Comparison of ENCODE assay signal across 26 mouse cellular contexts in the genomic region with DNA sequence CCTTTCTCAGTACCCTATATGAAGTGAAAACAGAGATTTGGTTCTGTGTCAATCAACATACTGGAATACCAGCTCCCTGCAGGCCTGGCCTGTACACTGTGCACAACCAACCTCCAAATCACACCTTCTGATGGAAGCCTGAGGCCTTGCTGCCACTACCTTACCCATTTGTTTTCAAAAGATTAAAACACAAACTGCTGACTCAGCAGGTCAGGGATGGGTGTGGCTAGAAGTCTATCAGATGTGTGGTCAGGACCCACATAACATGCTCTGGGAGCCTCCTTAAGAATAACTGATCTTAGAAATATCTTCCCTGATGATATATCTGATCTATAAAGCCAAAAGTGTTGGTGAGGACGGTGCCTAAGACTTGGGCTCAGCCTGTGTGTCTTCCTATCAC.
DNase-seq lines count a peak whose midpoint lies in the region; ATAC-seq and TF ChIP-seq lines count a peak whose summit lies in the region.
"Had no signal": no experiment of that assay in that cellular context is flagged by ENCODE, and none has a peak within 500 bp of the region (broad histone marks: within the 10 kb centered on the region; RNA-seq: fewer than 3 reads in every experiment).

No protein-coding gene starts in this region.

- H3K4me1 ChIP-seq in forebrain, embryonic 11.5 days (replicated peaks; ENCODE audit: control insufficient read depth, insufficient read depth, low read length) = peaks cover 15% of the 10 kb centered on the region
- H3K4me1 ChIP-seq in forebrain, embryonic 16.5 days (replicated peaks; ENCODE audit: control insufficient read depth, insufficient read depth, low read length) = peaks cover 15% of the 10 kb centered on the region
- H3K4me1 ChIP-seq in CH12.LX (ENCODE audit: control insufficient read depth in 1 of 2, insufficient read depth in 2 of 2) (no peaks in the 10 kb centered on the region), MEL (ENCODE audit: control insufficient read depth in 1 of 2, insufficient read depth in 2 of 2, low read length in 2 of 2) (no peaks in the 10 kb centered on the region)
- H3K4me1 ChIP-seq: heart, embryonic 10.5 days; heart, embryonic 13.5 days had no signal

- H3K36me3 ChIP-seq in forebrain, embryonic 11.5 days (ENCODE audit: control insufficient read depth, insufficient read depth, low read length) = no peaks in the 10 kb centered on the region
- H3K36me3 ChIP-seq in forebrain, embryonic 16.5 days (ENCODE audit: control insufficient read depth, insufficient read depth) = no peaks in the 10 kb centered on the region
- no peaks in the 10 kb centered on the region for H3K36me3 ChIP-seq in CH12.LX (replicated peaks in 1 of 2; ENCODE audit: control insufficient read depth in 1 of 2, insufficient read depth in 1 of 2, low read length in 1 of 2)
- H3K36me3 ChIP-seq in MEL (ENCODE audit: control insufficient read depth in 1 of 2, insufficient read depth in 2 of 2, low read length in 2 of 2) = no peaks in the 10 kb centered on the region
- H3K36me3 ChIP-seq: embryonic facial prominence, embryonic 13.5 days; heart, embryonic 10.5 days; heart, embryonic 13.5 days; hindbrain, embryonic 12.5 days; hindbrain, embryonic 15.5 days had no signal

- H3K79me2 ChIP-seq in CH12.LX (replicated peaks; ENCODE audit: control insufficient read depth, extremely low read depth, insufficient read depth, poor library complexity, severe bottlenecking) = no peaks in the 10 kb centered on the region
- no peaks in the 10 kb centered on the region for H3K79me2 ChIP-seq in MEL (ENCODE audit: control insufficient read depth, insufficient read depth, low read length, poor library complexity)

- no peaks in the 10 kb centered on the region for H3K9me3 ChIP-seq in forebrain, embryonic 11.5 days (ENCODE audit: control insufficient read depth, low read length)
- H3K9me3 ChIP-seq in forebrain, embryonic 16.5 days (ENCODE audit: control insufficient read depth, low read length) = no peaks in the 10 kb centered on the region
- H3K9me3 ChIP-seq in CH12.LX (replicated peaks; ENCODE audit: low read length) (no peaks in the 10 kb centered on the region), MEL (replicated peaks; ENCODE audit: insufficient read depth, low read length) (no peaks in the 10 kb centered on the region)
- H3K9me3 ChIP-seq: embryonic facial prominence, embryonic 13.5 days; forebrain, embryonic 13.5 days; heart, embryonic 10.5 days; heart, embryonic 13.5 days; hindbrain, embryonic 12.5 days; hindbrain, embryonic 15.5 days had no signal

- TF ChIP-seq RAD21 in CH12.LX (IDR thresholded peaks at IDR 0.05; ENCODE audit: low read depth, low read length) (no peak), MEL (IDR thresholded peaks at IDR 0.05; ENCODE audit: low read depth, low read length) (no peak)

- H3K27ac ChIP-seq in forebrain, embryonic 11.5 days (ENCODE audit: low read depth, low read length) = no peak overlapping the region
- H3K27ac ChIP-seq in forebrain, embryonic 16.5 days (ENCODE audit: low read length) = no peak overlapping the region
- no peak overlapping the region for H3K27ac ChIP-seq in CH12.LX (ENCODE audit: insufficient read depth, low read depth)
- no peak overlapping the region for H3K27ac ChIP-seq in MEL (ENCODE audit: control insufficient read depth, low read depth, low read length)
- H3K27ac ChIP-seq: embryonic facial prominence, embryonic 13.5 days; forebrain, embryonic 13.5 days; gastrocnemius, adult 2 months; heart, adult 2 months; heart, embryonic 10.5 days; heart, embryonic 13.5 days; hindbrain, embryonic 12.5 days; hindbrain, embryonic 15.5 days had no signal

- no peak for TF ChIP-seq EP300 in CH12.LX (IDR thresholded peaks at IDR 0.05; ENCODE audit: low read length)
- no peak for TF ChIP-seq EP300 in MEL (IDR thresholded peaks at IDR 0.05; ENCODE audit: low read depth in 1 of 2, low read length in 2 of 2)

- no peak overlapping the region for H3K9ac ChIP-seq in forebrain, embryonic 11.5 days (ENCODE audit: low read length)
- H3K9ac ChIP-seq in forebrain, embryonic 16.5 days (replicated peaks; ENCODE audit: low read depth, low read length) = no peak overlapping the region
- H3K9ac ChIP-seq in CH12.LX (ENCODE audit: insufficient read depth, low read depth) (no peak overlapping the region), MEL (ENCODE audit: control insufficient read depth, low read depth, low read length, poor library complexity, severe bottlenecking) (no peak overlapping the region)
- H3K9ac ChIP-seq: embryonic facial prominence, embryonic 13.5 days; forebrain, embryonic 13.5 days; forebrain, postnatal 0 days; heart, embryonic 13.5 days; hindbrain, embryonic 12.5 days; hindbrain, embryonic 15.5 days had no signal

- DNase-seq in forebrain, embryonic 11.5 days (ENCODE audit: low spot score) = peak; percentile 15
- DNase-seq in CH12.LX (ENCODE audit: extremely low read depth) (no peak), MEL (ENCODE audit: low read depth, low spot score) (no peak)
- DNase-seq in gastrocnemius, postnatal 25 days = no peak
- DNase-seq in kidney, postnatal 4 days = no peak
- DNase-seq: adrenal gland, postnatal 10 days; B cell, adult 2 months; cerebellum, adult 11 months; cerebellum, adult 2 months; cerebellum, adult 9-11 months; cerebellum, postnatal 25 days; forebrain, postnatal 0 days; gastrocnemius, adult 2 months; gastrocnemius, postnatal 14 days; heart, adult 2 months; heart, postnatal 14 days; kidney, adult 2 months had no signal

- no peak for TF ChIP-seq CTCF in CH12.LX (conservative IDR thresholded peaks at IDR 0.05 in 1 of 2, IDR thresholded peaks at IDR 0.05 in 1 of 2; ENCODE audit: low read depth in 2 of 2, low read length in 2 of 2)
- TF ChIP-seq CTCF in MEL (IDR thresholded peaks at IDR 0.05 in 2 of 3, conservative IDR thresholded peaks at IDR 0.05 in 1 of 3; ENCODE audit: control insufficient read depth in 1 of 3, insufficient read depth in 1 of 3, low read depth in 2 of 3, low read length in 3 of 3, poor library complexity in 1 of 3, severe bottlenecking in 1 of 3) = no peak

- no peaks in the 10 kb centered on the region for H3K27me3 ChIP-seq in forebrain, embryonic 11.5 days (ENCODE audit: control insufficient read depth, insufficient read depth, low read length)
- H3K27me3 ChIP-seq in forebrain, embryonic 16.5 days (replicated peaks; ENCODE audit: control insufficient read depth, insufficient read depth, low read length) = no peaks in the 10 kb centered on the region
- no peaks in the 10 kb centered on the region for H3K27me3 ChIP-seq in CH12.LX (replicated peaks)
- no peaks in the 10 kb centered on the region for H3K27me3 ChIP-seq in MEL (ENCODE audit: control insufficient read depth in 1 of 2, insufficient read depth in 2 of 2, low read length in 2 of 2)
- H3K27me3 ChIP-seq: forebrain, embryonic 13.5 days; hindbrain, embryonic 12.5 days; hindbrain, embryonic 15.5 days; Patski had no signal

- no peak for ATAC-seq in forebrain, embryonic 11.5 days (replicated peaks; ENCODE audit: low FRiP score)
- ATAC-seq in forebrain, embryonic 16.5 days = no peak
- ATAC-seq: forebrain, embryonic 13.5 days; forebrain, postnatal 0 days; intestine, postnatal 0 days; Patski had no signal

- dilution Hi-C loops in CH12.LX (cut with MboI; ENCODE audit: extremely low pct_ligation_motif_present, extremely low pct_unique_long_range_greater_than_20kb, low sequenced_read_pairs) = no loop called here

- 95% methylated on average over 1 of the region's 1 CpGs for WGBS in forebrain, embryonic 11.5 days
- 98% methylated on average over 1 of the region's 1 CpGs for WGBS in forebrain, embryonic 16.5 days

- no peak for TF ChIP-seq POLR2A in CH12.LX (IDR thresholded peaks at IDR 0.05; ENCODE audit: low read depth, low read length)
- no peak for TF ChIP-seq POLR2A in MEL (IDR thresholded peaks at IDR 0.05; ENCODE audit: control insufficient read depth in 1 of 2, insufficient read depth in 1 of 2, low read depth in 1 of 2, low read length in 2 of 2, poor library complexity in 1 of 2)

- H3K4me2 ChIP-seq in forebrain, embryonic 11.5 days (ENCODE audit: low read depth, low read length, severe bottlenecking) = no peak overlapping the region
- no peak overlapping the region for H3K4me2 ChIP-seq in forebrain, embryonic 16.5 days (ENCODE audit: low read length)
- no peak overlapping the region for H3K4me2 ChIP-seq in CH12.LX (ENCODE audit: insufficient read depth, low read depth, poor library complexity, severe bottlenecking)
- H3K4me2 ChIP-seq: embryonic facial prominence, embryonic 13.5 days; forebrain, embryonic 13.5 days; heart, embryonic 13.5 days; hindbrain, embryonic 12.5 days; hindbrain, embryonic 15.5 days had no signal

- H3K4me3 ChIP-seq in forebrain, embryonic 11.5 days (ENCODE audit: low read depth, low read length) = no peak overlapping the region
- no peak overlapping the region for H3K4me3 ChIP-seq in forebrain, embryonic 16.5 days (replicated peaks; ENCODE audit: low read length)
- H3K4me3 ChIP-seq in CH12.LX (replicated peaks in 1 of 3; ENCODE audit: low read depth in 2 of 3, low read length in 2 of 3, poor library complexity in 1 of 3) = no peak overlapping the region
- no peak overlapping the region for H3K4me3 ChIP-seq in MEL (ENCODE audit: control insufficient read depth in 1 of 2, insufficient read depth in 1 of 2, low read depth in 2 of 2, low read length in 2 of 2)
- H3K4me3 ChIP-seq: embryonic facial prominence, embryonic 13.5 days; forebrain, embryonic 13.5 days; gastrocnemius, adult 2 months; heart, adult 2 months; heart, embryonic 10.5 days; heart, embryonic 13.5 days; hindbrain, embryonic 12.5 days; hindbrain, embryonic 15.5 days had no signal

- in situ Hi-C loops in CH12.LX (cut with MboI; ENCODE audit: low pct_ligation_motif_present, low pct_unique_long_range_greater_than_20kb, low sequenced_read_pairs) = no loop called here

TF ChIP-seq in CH12.LX, 34 proteins besides CTCF, POLR2A, EP300 and RAD21:
- TF ChIP-seq JUN (IDR thresholded peaks at IDR 0.05; ENCODE audit: insufficient read depth, low read depth, low read length) = no peak
- peak; percentile 95 for TF ChIP-seq MAFK (IDR thresholded peaks at IDR 0.05; ENCODE audit: insufficient replicate concordance, low read length)

TF ChIP-seq in MEL, 35 proteins besides CTCF, POLR2A, EP300 and RAD21:
- TF ChIP-seq USF2 (IDR thresholded peaks at IDR 0.05; ENCODE audit: borderline replicate concordance in 1 of 2, insufficient read depth in 1 of 2, low read depth in 1 of 2, low read length in 2 of 2) = no peak
- peak; percentile 51; the same call in 1 of the 2 replicates for TF ChIP-seq MAFK (IDR thresholded peaks at IDR 0.05; ENCODE audit: borderline replicate concordance, low read depth, low read length)
